8 mouse cellular contexts compared by ENCODE assay signal in genomic region chr3:51749421-51749811, GRCm38 (mm10).
DNase-seq lines count a peak whose midpoint lies in the region; ATAC-seq lines count a peak whose summit lies in the region.

No protein-coding gene starts in this region.

- WGBS in heart, embryonic 10.5 days, result 47% methylated on average over 7 of the region's 7 CpGs
- 66% methylated on average over 7 of the region's 7 CpGs for WGBS in liver, embryonic 11.5 days

- no peaks in the 10 kb centered on the region for H3K9me3 ChIP-seq in heart, embryonic 10.5 days
- no peaks in the 10 kb centered on the region for H3K9me3 ChIP-seq in liver, embryonic 11.5 days (ENCODE audit: control insufficient read depth, low read length)

- peaks cover 52% of the 10 kb centered on the region for H3K4me1 ChIP-seq in heart, embryonic 10.5 days
- peaks cover 27% of the 10 kb centered on the region for H3K4me1 ChIP-seq in liver, embryonic 11.5 days (replicated peaks; ENCODE audit: control insufficient read depth, insufficient read depth, low read length)

- no peaks in the 10 kb centered on the region for H3K36me3 ChIP-seq in heart, embryonic 10.5 days
- no peaks in the 10 kb centered on the region for H3K36me3 ChIP-seq in liver, embryonic 11.5 days (ENCODE audit: control insufficient read depth, insufficient read depth, low read length)

- no peaks in the 10 kb centered on the region for H3K27me3 ChIP-seq in heart, embryonic 10.5 days (ENCODE audit: insufficient read depth, poor library complexity, severe bottlenecking)
- no peaks in the 10 kb centered on the region for H3K27me3 ChIP-seq in liver, embryonic 11.5 days (replicated peaks; ENCODE audit: control insufficient read depth, insufficient read depth, low read length)

- H3K9ac ChIP-seq in liver, embryonic 11.5 days (ENCODE audit: low read depth, low read length), result no peak overlapping the region

- no peak for ATAC-seq in liver, embryonic 11.5 days (replicated peaks; ENCODE audit: low FRiP score)
- ATAC-seq in CD4-positive, CD25-positive, alpha-beta regulatory T cell, adult 4 months, result no peak

- DNase-seq in heart, embryonic 10.5 days (ENCODE audit: low spot score), result no peak
- DNase-seq in heart, postnatal 36 days, result no peak
- peak; percentile 25 for DNase-seq in retina, embryonic 14.5 days (ENCODE audit: low spot score)
- no peak for DNase-seq in retina, postnatal 1 day
- DNase-seq in liver, embryonic 11.5 days (ENCODE audit: low spot score), result no peak
- no peak for DNase-seq in B cell, adult 2 months
- DNase-seq in thymus, postnatal 36 days, result no peak

- intact Hi-C loops in heart, postnatal 36 days (cut with DNase I), result no loop called here

- H3K4me2 ChIP-seq in liver, embryonic 11.5 days, result no peak overlapping the region

- H3K27ac ChIP-seq in heart, embryonic 10.5 days, result peak overlapping the region; percentile 89
- peak overlapping the region; percentile 28; the same call in 1 of the 2 replicates for H3K27ac ChIP-seq in liver, embryonic 11.5 days (ENCODE audit: low read depth, low read length)

- peak overlapping the region; percentile 27 for H3K4me3 ChIP-seq in heart, embryonic 10.5 days
- no peak overlapping the region for H3K4me3 ChIP-seq in liver, embryonic 11.5 days (ENCODE audit: low read depth, low read length)
